Mouse (Mus musculus) cerebellum, postnatal 4 days (tissue): ENCODE data around the gene Evc2.
A peak's percentile ranks its signal among the peaks of the same experiment; 100 is the strongest.

Experiments
- DNase-seq, 2 experiments: peaks; one replicate each; pipeline ENCODE4 v3.0.0; 2022; ENCODE audit warnings: low spot score in 2 of 2, mixed read lengths in 1 of 2

Gene Evc2

GRCm38 (mm10) chr5:37338288-37338687 is at the start of gene Evc2:
Gene Evc2, plus strand, starts transcription at chr5:37338499.
- peak; percentile 38 to 59 for DNase-seq

GRCm38 (mm10) chr5:37289236-37289635 is 49.1 kb upstream of the Evc2 start:
- DNase-seq = peak in 1 of 2 experiments; percentile 42

GRCm38 (mm10) chr5:37290983-37291382 is 47.3 kb upstream of the Evc2 start:
- DNase-seq = peak in 1 of 2 experiments; percentile 49

GRCm38 (mm10) chr5:37296717-37297116 is 41.6 kb upstream of the Evc2 start:
- DNase-seq = peak in 1 of 2 experiments; percentile 58

GRCm38 (mm10) chr5:37298370-37298769 is 39.9 kb upstream of the Evc2 start:
- peak in 1 of 2 experiments; percentile 54 for DNase-seq

- no peak for DNase-seq
Measured at GRCm38 (mm10) chr5:37310026-37310425, 28.3 kb upstream of the Evc2 start.

GRCm38 (mm10) chr5:37312980-37313722 is 25.1 kb upstream of the Evc2 start:
- no peak for DNase-seq

GRCm38 (mm10) chr5:37318715-37319114 is 19.6 kb upstream of the Evc2 start:
- DNase-seq = no peak

- DNase-seq = no peak
Measured at GRCm38 (mm10) chr5:37320174-37320573, 18.1 kb upstream of the Evc2 start.

GRCm38 (mm10) chr5:37320761-37321160 is 17.5 kb upstream of the Evc2 start:
- no peak for DNase-seq

GRCm38 (mm10) chr5:37326675-37327074 is 11.6 kb upstream of the Evc2 start:
- no peak for DNase-seq

GRCm38 (mm10) chr5:37330449-37331132 is 7.7 kb upstream of the Evc2 start:
- no peak for DNase-seq

- DNase-seq = no peak
Measured at GRCm38 (mm10) chr5:37331133-37331505, 7.2 kb upstream of the Evc2 start.

GRCm38 (mm10) chr5:37332066-37332465 is 6.2 kb upstream of the Evc2 start:
- DNase-seq = no peak

GRCm38 (mm10) chr5:37335061-37335460 is 3.2 kb upstream of the Evc2 start:
- no peak for DNase-seq

- DNase-seq = peak in 1 of 2 experiments; percentile 61
Measured at GRCm38 (mm10) chr5:37336485-37337105, 1.7 kb upstream of the Evc2 start, which contains the start of gene Evc. Gene Evc, minus strand, starts transcription at chr5:37336894.

- no peak for DNase-seq
Measured at GRCm38 (mm10) chr5:37337696-37338095, 603 bp upstream of the Evc2 start.

GRCm38 (mm10) chr5:37343962-37344361 is 5.7 kb downstream of the Evc2 start:
- DNase-seq = no peak

GRCm38 (mm10) chr5:37351791-37352190 is 13.5 kb downstream of the Evc2 start:
- DNase-seq = no peak

GRCm38 (mm10) chr5:37354385-37354784 is 16.1 kb downstream of the Evc2 start:
- peak in 1 of 2 experiments; percentile 51 for DNase-seq

- DNase-seq = no peak
Measured at GRCm38 (mm10) chr5:37356027-37356426, 17.7 kb downstream of the Evc2 start.

GRCm38 (mm10) chr5:37362618-37363017 is 24.3 kb downstream of the Evc2 start:
- DNase-seq = no peak

- no peak for DNase-seq
Measured at GRCm38 (mm10) chr5:37363284-37363683, 25.0 kb downstream of the Evc2 start.
